Mouse (Mus musculus): Measurements from ENCODE around the gene Cnih4. TPM values are rescaled to one million over a fixed set of nuclear protein-coding genes. Genes with fewer than 3 reads are reported as not detected.

The Cnih4 gene
- 342 TPM for polyA plus RNA-seq (2014; fragmentation: Illumina TruSeq; extraction: RNeasy Lipid Tissue Mini Kit (QIAGEN cat#74804); ENCODE audit: low read depth, low replicate concordance)

DNA sequence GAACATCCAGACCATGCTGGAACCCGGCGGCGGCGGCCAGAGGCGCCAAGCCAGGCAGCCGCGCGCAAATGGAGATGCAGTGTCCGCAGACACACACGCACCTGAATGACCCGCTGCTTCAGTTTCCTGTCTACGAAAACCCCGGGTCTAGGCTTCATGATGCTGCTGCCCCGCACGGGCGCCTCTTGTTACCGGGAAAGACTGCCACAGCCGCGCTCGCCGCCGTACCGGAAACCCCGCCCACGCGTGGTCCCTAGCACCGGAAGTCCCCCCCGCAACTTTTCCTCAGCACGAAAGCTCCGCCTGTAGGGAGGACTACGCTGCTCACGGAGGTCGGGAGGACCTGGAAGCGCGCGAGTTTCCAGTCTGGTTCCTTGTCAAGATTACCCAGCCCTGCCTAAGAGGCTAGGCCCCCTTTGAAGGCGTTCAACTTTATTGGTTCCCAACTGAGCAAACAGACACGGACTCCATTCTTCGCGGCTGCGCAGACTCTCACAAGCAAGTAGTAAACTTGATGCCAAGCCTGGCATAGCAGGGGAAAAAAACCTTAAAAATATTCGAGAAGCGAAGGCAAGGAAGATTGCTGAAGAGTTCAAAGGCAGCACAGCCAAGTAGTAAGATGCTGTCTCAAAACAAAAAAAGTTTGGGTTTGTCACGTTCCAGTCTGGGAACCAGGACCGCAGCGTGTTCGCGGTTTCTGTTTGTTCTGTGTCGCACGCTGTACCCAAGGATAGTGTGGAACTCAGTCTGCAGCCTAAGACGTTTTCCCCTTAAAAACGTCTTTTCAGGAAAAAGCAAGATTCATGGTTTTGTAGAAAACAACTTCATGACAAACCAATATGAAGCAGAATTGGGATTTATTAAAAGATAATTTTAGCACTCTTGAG lies at the start of gene Cnih4, which contains the start of gene Nvl:
Gene Cnih4 (plus strand): TSS at position 744 of the 887 bp plus-strand sequence.
Gene Nvl (minus strand): TSS at position 255 of the 887 bp plus-strand sequence.

DNA sequence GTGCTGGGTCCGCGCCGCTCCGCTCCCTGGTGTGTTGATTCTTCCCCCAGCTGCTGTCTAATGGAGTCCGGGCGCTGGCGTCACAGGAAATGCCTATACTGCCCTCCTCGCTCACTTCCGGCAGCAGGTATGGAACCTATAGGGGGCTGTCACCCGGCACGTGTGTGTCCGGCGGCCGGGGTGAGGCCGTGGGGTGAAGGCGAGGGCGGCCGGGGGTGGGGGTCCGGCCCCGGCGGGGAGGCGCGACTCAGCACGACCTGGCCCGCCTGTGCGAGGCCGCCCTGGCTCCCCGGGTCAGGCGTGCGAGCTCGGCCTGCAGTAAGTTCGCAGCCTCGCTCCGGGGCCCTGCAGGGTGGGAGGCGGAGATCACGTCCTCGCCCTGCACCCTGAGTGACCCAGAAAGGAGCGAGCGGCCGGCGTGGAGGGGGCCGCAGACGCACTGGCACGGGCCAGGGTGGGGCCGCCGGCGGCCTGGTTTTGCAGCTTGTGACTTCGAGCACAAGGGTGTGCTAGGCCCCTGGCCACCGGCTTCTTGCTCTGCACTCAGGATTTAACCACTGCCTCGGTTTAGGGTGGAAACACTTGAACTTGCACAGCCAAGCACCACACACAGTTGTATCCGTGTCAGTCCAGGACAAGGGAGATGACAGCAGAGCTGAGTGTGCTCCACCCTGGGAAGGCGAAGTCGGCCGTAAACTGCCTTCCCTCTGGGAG lies 67.6 kb downstream of the Cnih4 start, which contains the start of gene Wdr26:
Gene Wdr26 (minus strand): TSS at position 82 of the 714 bp plus-strand sequence.

Other genes starting within 250 kb of the Cnih4 start
- gene Pycr2, start 240.4 kb upstream of the Cnih4 start, polyA plus RNA-seq (2014; fragmentation: Illumina TruSeq; extraction: RNeasy Lipid Tissue Mini Kit (QIAGEN cat#74804); ENCODE audit: low read depth, low replicate concordance) = 1.5 TPM
- 1.4 TPM for gene Lefty1, start 209.7 kb upstream of the Cnih4 start, polyA plus RNA-seq (2014; fragmentation: Illumina TruSeq; extraction: RNeasy Lipid Tissue Mini Kit (QIAGEN cat#74804); ENCODE audit: low read depth, low replicate concordance)
- gene Tmem63a, start 202.3 kb upstream of the Cnih4 start, polyA plus RNA-seq (2014; fragmentation: Illumina TruSeq; extraction: RNeasy Lipid Tissue Mini Kit (QIAGEN cat#74804); ENCODE audit: low read depth, low replicate concordance) = 16.8 TPM
- gene Ephx1, start 123.8 kb upstream of the Cnih4 start, polyA plus RNA-seq (2014; fragmentation: Illumina TruSeq; extraction: RNeasy Lipid Tissue Mini Kit (QIAGEN cat#74804); ENCODE audit: low read depth, low replicate concordance) = 7.9 TPM
- not detected for gene 9130409I23Rik, start 93.5 kb upstream of the Cnih4 start, polyA plus RNA-seq (2014; fragmentation: Illumina TruSeq; extraction: RNeasy Lipid Tissue Mini Kit (QIAGEN cat#74804); ENCODE audit: low read depth, low replicate concordance)
- 40.2 TPM for gene Nvl, start 489 bp upstream of the Cnih4 start, polyA plus RNA-seq (2014; fragmentation: Illumina TruSeq; extraction: RNeasy Lipid Tissue Mini Kit (QIAGEN cat#74804); ENCODE audit: low read depth, low replicate concordance)
- 201 TPM for gene Wdr26, start 67.3 kb downstream of the Cnih4 start, polyA plus RNA-seq (2014; fragmentation: Illumina TruSeq; extraction: RNeasy Lipid Tissue Mini Kit (QIAGEN cat#74804); ENCODE audit: low read depth, low replicate concordance)
- gene Cnih3, start 207.9 kb downstream of the Cnih4 start, polyA plus RNA-seq (2014; fragmentation: Illumina TruSeq; extraction: RNeasy Lipid Tissue Mini Kit (QIAGEN cat#74804); ENCODE audit: low read depth, low replicate concordance) = not detected